Mouse (Mus musculus) embryonic facial prominence, embryonic 14.5 days (tissue): ENCODE results near the gene C2cd4c. TPM values are rescaled to one million over a fixed set of nuclear protein-coding genes. Genes with fewer than 3 reads are reported as not detected.

ENCODE experiments used
- ATAC-seq: fragments of 200-750 bp; cut with Nextera tagmentation; 2 replicates; pipeline ENCODE4 v1.8.0; 2017; ENCODE audit warnings: low read depth, moderate number of reproducible peaks, moderate TSS enrichment
- DNase-seq: peaks from one replicate; pipeline ENCODE4 v3.0.0-alpha.2; 2015; ENCODE audit warnings: low spot score
- H3K27ac ChIP-seq: fragments of 300-500 bp; sonication (generic); replicated peaks from 2 replicates; pipeline ENCODE4 v1.5.1; 2014; ENCODE audit warnings: low read depth, mild to moderate bottlenecking, low read length, moderate library complexity
- H3K27me3 ChIP-seq: fragments of 300-500 bp; sonication (generic); replicated peaks from 2 replicates; pipeline ENCODE4 v1.6.1; 2014; ENCODE audit warnings: low read length; ENCODE audit not compliant: control insufficient read depth, insufficient read depth
- H3K36me3 ChIP-seq: fragments of 300-500 bp; sonication (generic); 2 replicates; pipeline ENCODE4 v1.6.1; 2014; ENCODE audit warnings: low read length, mixed read lengths; ENCODE audit not compliant: control insufficient read depth, insufficient read depth
- H3K4me1 ChIP-seq: fragments of 300-500 bp; sonication (generic); 2 replicates; pipeline ENCODE4 v1.6.1; 2014; ENCODE audit warnings: antibody characterized with exemption, low read length; ENCODE audit not compliant: control insufficient read depth, insufficient read depth
- H3K4me2 ChIP-seq: fragments of 300-500 bp; sonication (generic); 2 replicates; pipeline ENCODE4 v1.6.1; 2014; ENCODE audit warnings: low read depth, mild to moderate bottlenecking, low read length, moderate library complexity, mixed read lengths
- H3K4me3 ChIP-seq: fragments of 300-500 bp; sonication (generic); 2 replicates; pipeline ENCODE4 v1.5.1; 2014; ENCODE audit warnings: low read depth, mild to moderate bottlenecking, low read length
- H3K9ac ChIP-seq: fragments of 300-500 bp; sonication (generic); 2 replicates; pipeline ENCODE4 v1.6.1; 2014; ENCODE audit warnings: low read depth, mild to moderate bottlenecking, low read length, moderate library complexity, mixed read lengths
- H3K9me3 ChIP-seq: fragments of 300-500 bp; sonication (generic); 2 replicates; pipeline ENCODE4 v1.6.1; 2016; ENCODE audit warnings: low read length; ENCODE audit not compliant: control insufficient read depth
- WGBS: fragments of 180-500 bp; shearing (Covaris S2); extraction: QIAGEN DNeasy Blood & Tissue Kit; methylation state at CpG from one replicate; pipeline ENCODE4 v1.1.7; 2014; 5-methylcytosine and 5-hydroxymethylcytosine counted together
- polyA plus RNA-seq: library from polyadenylated mRNA; unstranded; fragments of >200 nt; fragmentation: Nextera tagmentation; extraction: Ambion mirVana; gene quantifications from 2 replicates; pipeline ENCODE4 v1.2.1, GENCODE M21; 2014

Gene C2cd4c
- polyA plus RNA-seq, 1 experiment from 2014 or later: not detected

DNA sequence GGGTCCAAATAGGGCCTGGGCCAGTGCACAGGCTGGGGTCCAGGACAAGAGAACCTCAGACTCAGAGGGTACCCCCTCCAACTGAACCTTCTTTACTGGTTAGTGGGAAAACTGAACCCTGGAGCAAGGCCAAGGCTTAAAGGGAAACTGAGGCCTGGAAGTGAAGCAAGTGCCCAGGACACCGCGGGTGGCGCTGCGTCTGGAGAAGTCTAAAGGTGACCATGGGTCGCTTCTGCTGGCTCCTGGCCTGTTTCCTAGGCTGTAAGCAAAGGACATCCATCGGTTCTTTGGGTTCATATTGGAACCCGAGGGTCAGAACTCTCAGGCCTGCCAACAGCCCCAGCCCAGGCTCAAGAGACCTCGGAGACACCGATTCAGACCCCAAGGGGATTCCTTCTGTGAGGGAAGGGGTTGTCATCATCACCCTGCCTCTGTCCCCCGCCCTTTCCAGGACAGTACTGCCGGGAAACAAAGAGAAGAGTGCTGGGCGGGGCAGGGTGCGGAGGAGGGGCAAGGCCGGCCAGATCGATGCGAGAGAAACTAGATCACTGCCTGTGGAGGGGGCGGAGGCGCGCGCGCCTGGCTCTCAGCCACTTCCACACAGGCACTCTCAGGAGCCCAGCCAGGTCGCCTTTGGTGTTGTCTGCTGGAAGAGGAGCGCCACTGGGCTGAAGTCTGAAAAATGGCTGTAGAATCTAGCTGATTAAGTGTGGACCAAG lies 24.8 kb upstream of the C2cd4c start:
- peak overlapping the region; percentile 84 for H3K9ac ChIP-seq
- ATAC-seq: peak; percentile 70; the same call in 1 of the 2 replicates

DNA sequence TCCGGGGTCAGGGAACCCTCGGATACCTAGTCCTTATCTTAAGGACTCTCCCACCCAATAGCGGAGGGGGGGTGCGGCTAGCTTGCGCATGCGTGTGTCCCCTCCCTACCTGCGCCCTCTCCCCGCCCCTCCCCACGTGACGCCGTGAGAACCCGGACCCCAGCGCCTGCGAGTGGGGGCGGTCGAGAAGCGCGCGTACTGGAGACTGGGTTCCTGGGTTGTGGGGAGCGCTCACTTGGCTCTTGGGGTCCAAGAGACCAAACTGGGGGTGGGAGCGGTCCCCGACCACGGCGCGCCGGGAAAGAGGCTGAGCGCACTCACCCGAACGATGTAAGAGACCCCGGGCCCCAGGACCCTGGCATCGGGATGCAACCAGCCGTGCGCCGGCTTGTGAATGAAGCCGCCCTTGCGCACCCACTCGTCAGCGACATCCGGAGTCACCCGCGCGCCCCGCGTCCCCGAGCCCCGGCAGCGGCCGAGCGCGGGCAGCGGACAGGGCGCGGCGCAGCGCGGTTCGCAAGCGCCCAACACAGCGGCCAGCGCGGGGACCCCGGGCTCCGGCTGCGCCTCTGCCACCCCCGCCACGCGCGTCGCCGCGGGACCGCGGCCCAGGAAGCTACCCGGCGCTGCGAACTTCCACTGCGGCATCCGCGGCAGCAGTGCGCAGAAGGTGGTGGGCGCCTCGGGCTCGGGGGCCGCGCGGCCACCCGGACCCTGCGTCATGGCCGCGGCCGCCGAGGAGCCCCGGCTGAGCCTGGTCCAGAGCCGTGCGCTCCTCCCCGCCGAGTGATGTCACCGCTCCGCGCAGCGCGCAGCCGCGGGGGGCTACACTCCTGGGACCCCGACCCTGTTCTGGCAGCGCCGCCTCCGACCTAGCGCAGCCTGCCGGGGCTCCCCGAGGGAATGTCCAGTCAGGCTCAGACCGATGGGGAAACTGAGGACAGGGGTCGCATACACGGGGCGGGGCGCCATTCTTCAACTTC lies 23.6 kb upstream of the C2cd4c start, which contains the start of gene Shc2:
Gene Shc2, minus strand, starts transcription at position 791 of the 983 bp plus-strand sequence.
- Histone ChIP-seq H3K27me3 (no peaks in the 10 kb centered on the region), H3K9me3 (no peaks in the 10 kb centered on the region), H3K4me3 (peak within 1 kb of the TSS; percentile 73), H3K36me3 (no peaks in the 10 kb centered on the region), H3K27ac (peak within 1 kb of the TSS; percentile 80), H3K4me1 (peaks cover 16% of the 10 kb centered on the region; the same call in 1 of the 2 replicates), H3K9ac (peak within 1 kb of the TSS; percentile 84), H3K4me2 (peak within 1 kb of the TSS; percentile 91)
- ATAC-seq (peak; percentile 86), DNase-seq (peak; percentile 84)
- 0% methylated on average over 28 of the region's 116 CpGs for WGBS

More for the DNA sequence above, 24.8 kb upstream of the C2cd4c start:
- Histone ChIP-seq H3K4me2 (peak overlapping the region; percentile 91), H3K4me1 (peaks cover 16% of the 10 kb centered on the region; the same call in 1 of the 2 replicates), H3K36me3 (no peaks in the 10 kb centered on the region), H3K9me3 (no peaks in the 10 kb centered on the region), H3K4me3 (peak overlapping the region; percentile 73), H3K27me3 (no peaks in the 10 kb centered on the region), H3K27ac (peak overlapping the region; percentile 80)
- peak; percentile 76 for DNase-seq
- 7% methylated on average over 21 of the region's 23 CpGs for WGBS

DNA sequence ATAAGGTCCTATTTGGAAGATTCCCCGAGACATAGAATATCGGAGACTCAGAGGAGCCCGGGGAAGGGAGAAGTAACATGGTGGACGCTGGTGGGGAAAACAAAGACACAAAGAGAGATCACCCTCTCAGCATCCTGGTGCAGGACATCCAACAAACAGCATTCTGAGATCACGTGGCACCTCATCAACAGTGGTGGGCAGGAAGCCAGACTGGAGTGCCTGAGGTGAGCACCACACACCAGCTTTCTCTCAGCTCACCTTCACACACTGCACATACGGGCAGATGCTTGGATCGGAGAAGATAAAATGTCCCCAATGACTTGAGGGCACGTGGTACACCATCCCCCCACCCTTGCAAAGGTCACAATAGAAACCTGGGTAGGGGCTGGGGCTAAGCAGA lies 22.5 kb upstream of the C2cd4c start:
- H3K4me1 ChIP-seq: peaks cover 16% of the 10 kb centered on the region; the same call in 1 of the 2 replicates
- 0 out of 2 replicates have a peak overlapping the region, but pooled peaks have one; percentile 84 for H3K9ac ChIP-seq
- no peaks in the 10 kb centered on the region for H3K27me3 ChIP-seq
- no peak overlapping the region for H3K27ac ChIP-seq
- 81% methylated on average over 8 of the region's 8 CpGs for WGBS
- ATAC-seq (no peak), DNase-seq (no peak)
- H3K9me3 ChIP-seq: no peaks in the 10 kb centered on the region
- H3K4me3 ChIP-seq: 0 out of 2 replicates have a peak overlapping the region, but pooled peaks have one; percentile 73
- H3K4me2 ChIP-seq: peak overlapping the region; percentile 91
- H3K36me3 ChIP-seq: no peaks in the 10 kb centered on the region

DNA sequence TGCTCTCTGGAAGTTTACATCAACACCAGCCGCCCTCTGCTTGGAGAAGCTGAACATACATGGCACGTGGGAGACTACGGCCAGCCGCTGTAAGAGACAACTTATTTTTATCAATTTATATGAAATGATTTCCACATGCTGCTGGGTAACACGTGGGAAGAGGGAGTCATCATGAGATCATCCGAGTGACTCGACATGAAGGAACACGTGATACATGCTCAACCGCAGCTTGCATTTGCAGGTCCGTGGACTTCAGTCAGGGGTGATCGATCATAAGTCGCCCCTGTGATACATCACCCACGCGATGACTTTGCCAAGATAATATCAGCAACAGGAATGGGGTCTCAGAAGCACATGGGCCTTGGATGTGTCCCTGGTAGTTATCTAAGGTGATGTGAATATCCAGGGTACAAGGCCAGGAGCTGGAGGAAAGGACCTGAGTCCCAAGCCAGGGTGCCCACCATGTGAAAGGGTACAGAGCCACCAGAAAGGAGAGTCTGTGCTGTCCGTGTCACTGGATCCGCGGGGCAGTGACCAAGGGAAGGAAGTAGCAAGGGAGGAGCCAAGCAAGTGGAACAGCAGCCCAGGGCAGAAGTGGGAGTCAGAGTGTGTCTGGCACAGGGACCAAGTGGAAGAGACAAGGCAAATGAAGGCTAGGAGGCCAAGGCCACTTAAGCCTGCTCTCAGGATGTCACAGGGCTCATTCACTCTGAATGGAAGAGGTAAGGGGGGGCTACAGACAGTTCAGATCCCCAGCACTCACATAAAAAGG lies 19.4 kb upstream of the C2cd4c start:
- no peak for DNase-seq
- no peak for ATAC-seq
- Histone ChIP-seq H3K36me3 (no peaks in the 10 kb centered on the region), H3K27ac (no peak overlapping the region), H3K4me3 (no peak overlapping the region), H3K4me2 (no peak overlapping the region), H3K27me3 (no peaks in the 10 kb centered on the region), H3K9ac (no peak overlapping the region), H3K4me1 (peaks cover 4% of the 10 kb centered on the region; the same call in 1 of the 2 replicates), H3K9me3 (no peaks in the 10 kb centered on the region)
- 75% methylated on average over 17 of the region's 17 CpGs for WGBS

DNA sequence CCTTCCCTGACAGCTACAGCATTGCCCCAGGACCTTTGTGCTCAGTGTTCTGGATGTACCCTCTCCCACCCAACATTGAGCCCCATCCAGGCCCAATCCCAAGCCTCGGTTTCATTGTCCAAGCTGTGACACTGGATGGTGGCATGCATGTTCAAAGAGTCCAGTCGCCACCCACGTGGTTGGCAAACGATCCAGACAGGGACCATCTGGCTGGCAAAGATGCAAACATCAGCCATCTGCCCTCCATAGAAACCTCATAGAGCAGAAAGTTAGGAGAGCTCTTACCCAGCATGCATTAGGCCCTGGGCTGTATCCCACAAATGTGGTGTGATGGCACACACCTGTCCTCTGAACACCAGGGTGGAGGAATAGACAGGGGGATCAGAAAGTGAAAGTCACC lies 17.6 kb upstream of the C2cd4c start:
- no peaks in the 10 kb centered on the region for H3K36me3 ChIP-seq
- WGBS: 85% methylated on average over 4 of the region's 4 CpGs

DNA sequence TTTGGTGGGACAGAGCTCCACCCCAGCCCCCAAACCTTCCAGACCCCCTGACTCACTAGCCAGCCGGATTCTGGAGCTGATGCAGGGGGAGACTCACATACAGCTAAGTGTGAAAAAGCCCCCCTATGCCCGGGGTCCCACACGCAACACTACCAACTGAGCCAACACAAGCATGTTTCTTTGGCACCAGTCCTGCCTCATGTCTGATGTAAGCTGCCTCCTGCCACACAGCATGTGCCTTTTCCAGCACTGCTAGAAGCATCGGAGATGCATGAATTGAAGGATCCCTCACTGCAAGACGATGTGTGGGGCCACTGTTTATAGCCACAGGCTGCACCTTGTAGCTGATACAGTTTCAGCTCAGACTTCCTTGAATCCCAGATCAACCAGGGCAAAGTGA lies 14.6 kb upstream of the C2cd4c start:
- ATAC-seq: no peak
- no peaks in the 10 kb centered on the region for H3K36me3 ChIP-seq
- no peaks in the 10 kb centered on the region for H3K27me3 ChIP-seq
- no peaks in the 10 kb centered on the region for H3K4me1 ChIP-seq
- H3K9me3 ChIP-seq: no peaks in the 10 kb centered on the region
- DNase-seq: no peak
- no peak overlapping the region for H3K4me2 ChIP-seq
- 76% methylated on average over 5 of the region's 5 CpGs for WGBS
- H3K27ac ChIP-seq: no peak overlapping the region
- H3K9ac ChIP-seq: no peak overlapping the region
- H3K4me3 ChIP-seq: no peak overlapping the region

More for the DNA sequence above, 17.6 kb upstream of the C2cd4c start:
- no peak overlapping the region for H3K9ac ChIP-seq
- H3K4me2 ChIP-seq: no peak overlapping the region
- ATAC-seq: no peak
- no peak for DNase-seq
- H3K27me3 ChIP-seq: no peaks in the 10 kb centered on the region
- H3K4me3 ChIP-seq: no peak overlapping the region
- H3K9me3 ChIP-seq: no peaks in the 10 kb centered on the region
- H3K4me1 ChIP-seq: no peaks in the 10 kb centered on the region
- no peak overlapping the region for H3K27ac ChIP-seq

DNA sequence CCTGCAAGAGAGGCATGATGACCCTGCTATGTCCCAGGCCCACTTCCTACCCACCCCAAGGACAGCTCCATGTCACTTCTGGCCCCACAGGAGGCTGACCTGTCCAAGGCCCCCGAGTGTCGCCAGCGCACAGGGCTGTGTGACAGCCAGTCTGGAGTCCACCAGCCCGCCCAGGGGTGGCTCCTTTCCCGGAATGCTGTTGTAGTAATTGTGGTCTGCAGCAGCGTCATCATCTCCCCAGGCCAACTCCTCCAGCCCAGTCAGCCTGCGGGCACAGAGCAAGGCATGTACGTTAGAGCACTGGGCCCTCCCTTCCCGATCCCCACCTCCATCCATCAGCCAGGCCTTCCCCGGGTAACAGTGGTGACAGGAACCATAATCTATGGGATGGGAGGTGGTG lies 12.3 kb upstream of the C2cd4c start:
- H3K4me3 ChIP-seq: no peak overlapping the region
- H3K27me3 ChIP-seq: no peaks in the 10 kb centered on the region
- no peaks in the 10 kb centered on the region for H3K9me3 ChIP-seq
- H3K4me1 ChIP-seq: no peaks in the 10 kb centered on the region
- no peaks in the 10 kb centered on the region for H3K36me3 ChIP-seq
- no peak overlapping the region for H3K9ac ChIP-seq
- no peak overlapping the region for H3K27ac ChIP-seq
- ATAC-seq (no peak; the same call in 1 of the 2 replicates), DNase-seq (no peak)
- 78% methylated on average over 10 of the region's 10 CpGs for WGBS
- H3K4me2 ChIP-seq: no peak overlapping the region

DNA sequence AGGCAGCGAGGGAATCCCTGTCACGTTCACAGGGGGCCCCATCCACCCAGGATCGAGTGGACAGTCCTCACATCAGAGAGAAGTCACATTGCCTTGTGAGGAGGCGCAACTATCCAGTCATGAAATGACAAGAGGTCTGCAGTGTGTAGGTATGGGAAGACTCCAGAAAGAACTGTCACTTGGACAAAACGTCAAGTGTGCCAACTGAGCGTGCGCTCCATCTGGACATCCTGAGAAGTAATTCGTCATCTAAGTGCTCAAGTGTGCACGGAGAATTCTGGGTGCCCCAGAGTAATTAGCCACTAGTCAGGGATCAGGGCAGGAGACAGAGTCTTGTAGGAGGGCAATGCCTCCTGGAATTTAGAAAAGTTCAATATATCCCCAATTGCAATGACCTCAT lies 11.6 kb upstream of the C2cd4c start:
- H3K4me3 ChIP-seq: no peak overlapping the region
- H3K36me3 ChIP-seq: no peaks in the 10 kb centered on the region
- H3K9ac ChIP-seq: no peak overlapping the region
- ATAC-seq: no peak
- H3K27ac ChIP-seq: no peak overlapping the region
- no peaks in the 10 kb centered on the region for H3K4me1 ChIP-seq
- no peak overlapping the region for H3K4me2 ChIP-seq
- no peak for DNase-seq
- H3K9me3 ChIP-seq: no peaks in the 10 kb centered on the region
- WGBS: 79% methylated on average over 9 of the region's 9 CpGs
- H3K27me3 ChIP-seq: no peaks in the 10 kb centered on the region
